Mouse (Mus musculus) CH12.LX (cell line): Measurements from ENCODE around the gene Gm10643.

Source experiments
- CHD2 ChIP-seq: IDR thresholded peaks from 2 replicates; pipeline ENCODE4 v1.6.1; 2011; ENCODE audit warnings: low read length, improper control_type of control experiment
- CTCF ChIP-seq, 2 experiments: IDR thresholded peaks in 1 of 2; conservative IDR thresholded peaks in 1 of 2; 2 replicates each; pipeline ENCODE4 v1.5.1; 2011 to 2012; ENCODE audit warnings: low read depth in 2 of 2, low read length in 2 of 2, improper control_type of control experiment in 1 of 2, inconsistent platforms in 1 of 2, mild to moderate bottlenecking in 1 of 2, moderate library complexity in 1 of 2
- GABPA ChIP-seq: IDR thresholded peaks from 2 replicates; pipeline ENCODE4 v1.6.1; 2012; ENCODE audit warnings: low read depth, low read length, improper control_type of control experiment, inconsistent platforms; ENCODE audit not compliant: insufficient replicate concordance
- JUND ChIP-seq: conservative IDR thresholded peaks from 2 replicates; pipeline ENCODE4 v1.6.1; 2011; ENCODE audit warnings: low read depth, low read length, improper control_type of control experiment
- KAT2A ChIP-seq: IDR thresholded peaks from 2 replicates; pipeline ENCODE4 v1.6.1; 2012; ENCODE audit warnings: low read length, improper control_type of control experiment, inconsistent platforms; ENCODE audit not compliant: insufficient replicate concordance
- MEF2A ChIP-seq: IDR thresholded peaks from 2 replicates; pipeline ENCODE4 v1.6.1; 2014; ENCODE audit warnings: low read depth, mild to moderate bottlenecking, inconsistent platforms, low read length, improper control_type of control experiment, borderline replicate concordance
- MXI1 ChIP-seq: IDR thresholded peaks from 2 replicates; pipeline ENCODE4 v1.6.1; 2011; ENCODE audit warnings: mild to moderate bottlenecking, low read depth, low read length, improper control_type of control experiment
- NRF1 ChIP-seq: IDR thresholded peaks from 2 replicates; pipeline ENCODE4 v1.6.1; 2014; ENCODE audit warnings: low read depth, mild to moderate bottlenecking, inconsistent platforms, low read length, improper control_type of control experiment, moderate library complexity
- PAX5 ChIP-seq: IDR thresholded peaks from 2 replicates; pipeline ENCODE4 v1.6.1; 2012; ENCODE audit warnings: low read length, inconsistent platforms, mixed read lengths
- POLR2A ChIP-seq: IDR thresholded peaks from 2 replicates; pipeline ENCODE4 v1.6.1; 2011; ENCODE audit warnings: low read depth, mild to moderate bottlenecking, improper control_type of control experiment, low read length
- RAD21 ChIP-seq: IDR thresholded peaks from 2 replicates; pipeline ENCODE4 v1.6.1; 2011; ENCODE audit warnings: low read depth, mild to moderate bottlenecking, low read length, improper control_type of control experiment, moderate library complexity
- TBP ChIP-seq: conservative IDR thresholded peaks from 2 replicates; pipeline ENCODE4 v1.6.1; 2011; ENCODE audit warnings: low read depth, low read length, improper control_type of control experiment
- UBTF ChIP-seq: IDR thresholded peaks from 2 replicates; pipeline ENCODE4 v1.6.1; 2012; ENCODE audit warnings: low read depth, mild to moderate bottlenecking, inconsistent platforms, low read length, improper control_type of control experiment, moderate library complexity

GRCm38 (mm10) chr8:84044103-84044502, 20.8 kb downstream of the Gm10643 start:
- TF ChIP-seq MEF2A, result no peak
- TF ChIP-seq TBP, result no peak
- TF ChIP-seq PAX5, result no peak
- TF ChIP-seq POLR2A, result no peak
- TF ChIP-seq CTCF (conservative IDR thresholded peaks at IDR 0.05 in 1 of 2, IDR thresholded peaks at IDR 0.05 in 1 of 2; ENCODE audit: low read depth in 2 of 2, low read length in 2 of 2), result no peak
- TF ChIP-seq CHD2, result no peak
- TF ChIP-seq MXI1, result no peak
- TF ChIP-seq GABPA, result no peak
- TF ChIP-seq JUND, result no peak
- no peak for TF ChIP-seq KAT2A
- no peak for TF ChIP-seq UBTF
- no peak for TF ChIP-seq NRF1
- no peak for TF ChIP-seq RAD21
